Mouse (Mus musculus): Measurements from ENCODE around the gene Rhbg. TPM values are rescaled to one million over a fixed set of nuclear protein-coding genes. Genes with fewer than 3 reads are reported as not detected.

Rhbg gene
- total and polyA plus RNA-seq, 3 experiments, result not detected

DNA sequence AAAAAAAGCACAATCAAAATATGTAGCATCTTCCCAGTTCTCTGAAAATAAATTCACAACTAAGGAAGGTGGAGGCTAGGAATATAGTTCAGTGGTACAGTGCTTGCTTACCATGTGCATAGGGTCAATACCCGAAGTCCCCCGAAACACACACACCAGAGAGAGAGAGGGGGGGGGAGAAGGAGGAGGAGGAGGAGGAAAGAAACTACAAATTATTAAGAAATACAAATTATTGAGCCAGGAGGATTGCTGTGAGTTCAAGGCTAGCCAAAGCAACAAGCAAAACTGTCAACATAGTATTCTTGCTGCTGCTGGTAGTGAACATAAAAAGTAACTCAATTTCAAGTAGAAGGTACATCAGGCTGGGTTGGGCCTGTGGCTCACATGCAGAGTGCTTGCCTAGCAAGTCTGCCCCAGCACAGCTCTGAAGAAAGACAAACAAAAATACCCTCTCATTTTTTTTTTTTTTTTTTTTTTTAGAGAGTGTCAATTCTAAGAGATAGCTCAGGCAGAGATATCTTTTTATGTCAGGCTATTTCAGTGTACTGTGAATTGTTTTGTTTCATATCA lies 54.9 kb downstream of the Rhbg start:
- H3K79me2 ChIP-seq (ENCODE audit: control insufficient read depth, insufficient read depth, low read length, poor library complexity), result no peaks in the 10 kb centered on the region
- no peaks in the 10 kb centered on the region for H3K9me3 ChIP-seq (replicated peaks; ENCODE audit: insufficient read depth, low read length)
- H3K4me3 ChIP-seq (ENCODE audit: control insufficient read depth in 1 of 2, insufficient read depth in 1 of 2, low read depth in 2 of 2, low read length in 2 of 2), result no peak overlapping the region
- DNase-seq (ENCODE audit: low read depth, low spot score), result no peak
- peaks cover 5 to 11% of the 10 kb centered on the region in 2 experiments for H3K27me3 ChIP-seq (ENCODE audit: control insufficient read depth in 1 of 2, insufficient read depth in 2 of 2, low read length in 2 of 2)
- no peaks in the 10 kb centered on the region; a peak in 1 of 4 replicates for H3K36me3 ChIP-seq (ENCODE audit: control insufficient read depth in 1 of 2, insufficient read depth in 2 of 2, low read length in 2 of 2)
- TF ChIP-seq TAL1 (IDR thresholded peaks at IDR 0.05; ENCODE audit: low read length), result no peak
- H3K9ac ChIP-seq (ENCODE audit: control insufficient read depth, low read depth, low read length, poor library complexity, severe bottlenecking), result no peak overlapping the region
- H3K4me1 ChIP-seq (ENCODE audit: control insufficient read depth in 1 of 2, insufficient read depth in 2 of 2, low read length in 2 of 2), result peaks cover 0 to 3% of the 10 kb centered on the region in 2 experiments; a peak in 3 of 4 replicates
- H3K27ac ChIP-seq (ENCODE audit: control insufficient read depth, low read depth, low read length), result no peak overlapping the region

DNA sequence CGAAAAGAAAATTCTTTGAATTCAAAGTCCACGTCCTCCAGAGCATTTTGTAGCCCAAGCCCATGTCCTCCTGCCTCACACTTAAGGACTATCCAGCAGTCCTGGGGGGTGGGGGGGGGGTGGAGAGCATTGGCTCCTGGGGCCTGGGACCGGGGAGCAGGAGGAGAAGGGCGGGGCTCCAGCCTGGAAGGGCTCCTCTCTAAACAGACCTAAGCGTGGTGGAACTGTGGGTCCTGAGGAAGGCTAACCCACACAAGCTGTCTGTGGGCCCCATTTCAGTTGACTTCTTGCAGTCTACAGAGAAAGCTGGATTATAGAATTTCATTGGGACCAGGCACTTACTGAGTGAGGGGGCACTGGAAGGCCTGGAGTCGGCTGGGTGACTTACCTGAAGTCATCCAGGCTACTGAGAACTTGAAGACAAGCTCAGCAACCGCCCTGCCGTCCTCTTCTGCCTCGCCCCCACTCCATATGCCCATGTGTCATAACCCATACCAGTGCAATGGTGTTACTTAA lies 55.9 kb downstream of the Rhbg start:
- H3K79me2 ChIP-seq (ENCODE audit: control insufficient read depth, insufficient read depth, low read length, poor library complexity), result no peaks in the 10 kb centered on the region

DNA sequence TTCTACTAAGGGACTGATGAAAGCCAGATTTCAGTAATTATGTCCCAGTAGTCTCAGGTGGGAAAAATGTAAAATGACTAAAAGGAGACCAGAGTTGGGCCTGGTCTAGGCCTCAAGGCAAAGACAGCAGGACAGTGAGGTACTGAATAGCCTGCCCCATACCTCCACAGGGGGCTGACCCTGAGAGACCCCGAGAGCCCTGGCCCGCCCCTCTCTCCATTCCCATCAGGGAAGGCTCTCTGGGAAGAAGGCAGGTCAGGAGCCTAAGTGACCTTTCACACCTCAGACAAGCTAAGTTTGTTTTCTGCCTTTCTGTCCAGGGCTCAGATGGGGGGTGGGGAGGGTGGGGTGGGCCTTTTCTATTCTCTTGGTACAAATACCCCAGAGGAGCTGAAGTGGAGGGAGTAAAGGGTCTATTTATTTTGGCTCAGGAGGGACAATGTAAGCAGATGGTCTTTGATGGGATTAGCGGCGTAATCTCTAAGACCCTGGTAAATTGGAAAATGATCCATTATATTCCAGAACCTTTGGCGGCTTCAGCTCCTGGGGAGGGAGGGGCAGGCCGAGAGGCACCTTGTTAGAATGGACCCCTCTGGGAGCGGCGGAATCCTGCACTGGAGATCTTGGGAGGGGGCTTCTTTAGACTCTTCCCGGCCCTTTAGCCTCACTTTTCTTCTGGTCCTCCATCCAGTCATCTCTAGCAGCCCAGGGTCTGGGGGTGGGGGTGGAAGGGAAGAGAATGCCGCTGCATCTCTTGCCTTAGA lies 56.6 kb downstream of the Rhbg start:
- Histone ChIP-seq H3K9me3 (replicated peaks; ENCODE audit: insufficient read depth, low read length) (no peaks in the 10 kb centered on the region), H3K27me3 (ENCODE audit: control insufficient read depth in 1 of 2, insufficient read depth in 2 of 2, low read length in 2 of 2) (peaks cover 5 to 7% of the 10 kb centered on the region in 2 experiments; a peak in 3 of 4 replicates), H3K27ac (ENCODE audit: control insufficient read depth, low read depth, low read length) (no peak overlapping the region), H3K9ac (ENCODE audit: control insufficient read depth, low read depth, low read length, poor library complexity, severe bottlenecking) (no peak overlapping the region), H3K4me1 (ENCODE audit: control insufficient read depth in 1 of 2, insufficient read depth in 2 of 2, low read length in 2 of 2) (peaks cover 0 to 3% of the 10 kb centered on the region in 2 experiments; a peak in 3 of 4 replicates), H3K36me3 (ENCODE audit: control insufficient read depth in 1 of 2, insufficient read depth in 2 of 2, low read length in 2 of 2) (no peaks in the 10 kb centered on the region; a peak in 1 of 4 replicates), H3K79me2 (ENCODE audit: control insufficient read depth, insufficient read depth, low read length, poor library complexity) (no peaks in the 10 kb centered on the region), H3K4me3 (ENCODE audit: control insufficient read depth in 1 of 2, insufficient read depth in 1 of 2, low read depth in 2 of 2, low read length in 2 of 2) (no peak overlapping the region)
- DNase-seq (ENCODE audit: low read depth, low spot score), result no peak
- TF ChIP-seq ELF1 (IDR thresholded peaks at IDR 0.05; ENCODE audit: low read depth, low read length) (no peak), GATA1 (IDR thresholded peaks at IDR 0.05; ENCODE audit: low read depth, low read length) (no peak), NELFE (IDR thresholded peaks at IDR 0.05; ENCODE audit: low read depth, low read length) (no peak), SMC3 (IDR thresholded peaks at IDR 0.05; ENCODE audit: low read depth, low read length) (no peak), MAZ (IDR thresholded peaks at IDR 0.05; ENCODE audit: low read depth, low read length) (no peak)

More for the DNA sequence above, 55.9 kb downstream of the Rhbg start:
- Histone ChIP-seq H3K4me3 (ENCODE audit: control insufficient read depth in 1 of 2, insufficient read depth in 1 of 2, low read depth in 2 of 2, low read length in 2 of 2) (no peak overlapping the region), H3K27me3 (ENCODE audit: control insufficient read depth in 1 of 2, insufficient read depth in 2 of 2, low read length in 2 of 2) (peaks cover 5 to 7% of the 10 kb centered on the region in 2 experiments), H3K4me1 (ENCODE audit: control insufficient read depth in 1 of 2, insufficient read depth in 2 of 2, low read length in 2 of 2) (peaks cover 0 to 3% of the 10 kb centered on the region in 2 experiments; a peak in 3 of 4 replicates), H3K9ac (ENCODE audit: control insufficient read depth, low read depth, low read length, poor library complexity, severe bottlenecking) (no peak overlapping the region), H3K27ac (ENCODE audit: control insufficient read depth, low read depth, low read length) (no peak overlapping the region), H3K9me3 (replicated peaks; ENCODE audit: insufficient read depth, low read length) (no peaks in the 10 kb centered on the region), H3K36me3 (ENCODE audit: control insufficient read depth in 1 of 2, insufficient read depth in 2 of 2, low read length in 2 of 2) (no peaks in the 10 kb centered on the region; a peak in 1 of 4 replicates)
- TF ChIP-seq CHD1 (IDR thresholded peaks at IDR 0.05; ENCODE audit: low read depth, low read length) (no peak), SIN3A (IDR thresholded peaks at IDR 0.05; ENCODE audit: low read length) (no peak), CHD2 (IDR thresholded peaks at IDR 0.05; ENCODE audit: low read length) (no peak), MAZ (IDR thresholded peaks at IDR 0.05; ENCODE audit: low read depth, low read length) (no peak), MXI1 (IDR thresholded peaks at IDR 0.05; ENCODE audit: low read depth, low read length) (no peak), TBP (IDR thresholded peaks at IDR 0.05; ENCODE audit: low read depth, low read length) (no peak), USF1 (IDR thresholded peaks at IDR 0.05; ENCODE audit: low read depth, low read length) (no peak), ZNF384 (IDR thresholded peaks at IDR 0.05; ENCODE audit: low read depth, low read length) (no peak), JUND (IDR thresholded peaks at IDR 0.05; ENCODE audit: low read depth, low read length) (no peak), POLR2A (IDR thresholded peaks at IDR 0.05; ENCODE audit: control insufficient read depth in 1 of 2, insufficient read depth in 1 of 2, low read depth in 1 of 2, low read length in 2 of 2, poor library complexity in 1 of 2) (no peak), RAD21 (IDR thresholded peaks at IDR 0.05; ENCODE audit: low read depth, low read length) (no peak), RCOR1 (IDR thresholded peaks at IDR 0.05; ENCODE audit: low read depth, low read length) (no peak), POLR2AphosphoS5 (IDR thresholded peaks at IDR 0.05; ENCODE audit: borderline replicate concordance, low read depth, low read length) (no peak), GATA1 (IDR thresholded peaks at IDR 0.05; ENCODE audit: low read depth, low read length) (no peak), ZKSCAN1 (IDR thresholded peaks at IDR 0.05; ENCODE audit: low read depth, low read length) (no peak), TCF12 (IDR thresholded peaks at IDR 0.05; ENCODE audit: low read depth, low read length) (no peak), EP300 (IDR thresholded peaks at IDR 0.05; ENCODE audit: low read depth in 1 of 2, low read length in 2 of 2) (no peak), MAX (IDR thresholded peaks at IDR 0.05; ENCODE audit: low read length) (no peak)
- DNase-seq (ENCODE audit: low read depth, low spot score), result no peak

Measured in MEL (cell line).